Mouse (Mus musculus): Measurements from ENCODE around the gene Il15ra.

The Il15ra gene

DNA sequence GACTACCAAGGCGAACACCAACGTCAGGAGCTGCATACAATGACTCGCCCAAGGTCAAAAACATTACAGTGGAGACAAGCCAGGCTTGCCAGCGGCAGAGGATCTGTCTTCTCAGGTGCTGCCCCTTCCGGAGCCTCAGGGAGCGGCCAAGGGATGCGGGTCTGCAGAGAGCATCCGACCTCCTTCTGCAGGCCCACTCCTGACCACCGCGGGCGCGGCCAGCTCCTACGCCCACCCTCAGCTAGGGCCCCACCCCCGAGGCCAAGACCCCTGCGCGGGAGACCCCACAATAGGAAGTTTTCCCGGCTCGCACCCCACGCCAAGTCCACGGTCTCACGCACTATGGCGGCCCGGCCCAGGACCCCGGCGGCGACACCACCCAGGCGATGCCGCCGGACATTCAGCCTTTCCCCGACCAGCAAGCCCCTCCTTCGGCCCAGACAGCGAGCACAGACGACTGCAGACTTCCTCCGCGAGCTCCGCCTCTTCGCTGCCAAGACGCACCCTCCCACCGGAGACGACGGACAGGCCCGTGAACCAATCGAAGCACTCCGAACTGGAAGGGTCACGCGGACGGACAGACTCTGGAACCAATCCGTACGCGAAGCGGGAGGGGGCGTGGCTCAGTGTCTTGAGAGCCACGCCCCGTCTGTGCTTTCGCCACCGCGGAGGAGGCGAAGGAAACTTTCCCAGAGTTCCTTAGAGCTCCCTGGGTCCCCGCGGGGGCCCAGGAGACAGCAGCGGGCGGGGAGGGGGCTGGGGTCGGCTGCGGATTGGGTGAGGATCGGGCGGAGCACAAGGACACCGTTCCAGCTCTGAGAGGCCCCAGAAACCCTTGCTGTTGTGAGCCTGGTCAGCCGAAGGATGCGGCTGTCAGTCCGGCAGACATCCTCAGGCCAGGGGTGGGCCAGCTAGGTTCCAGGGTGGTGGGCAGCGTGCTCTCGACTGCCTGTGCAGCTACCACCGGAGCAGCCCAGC lies 72.3 kb downstream of the Il15ra start, which contains the start of the genes Fbh1 and Ankrd16:
Fbh1 (minus strand) TSS at position 492 of the 978 bp plus-strand sequence.
Ankrd16 (plus strand) TSS at position 786 of the 978 bp plus-strand sequence.
- peak; percentile 100 for DNase-seq (ENCODE audit: low spot score in 2 of 2)

DNA sequence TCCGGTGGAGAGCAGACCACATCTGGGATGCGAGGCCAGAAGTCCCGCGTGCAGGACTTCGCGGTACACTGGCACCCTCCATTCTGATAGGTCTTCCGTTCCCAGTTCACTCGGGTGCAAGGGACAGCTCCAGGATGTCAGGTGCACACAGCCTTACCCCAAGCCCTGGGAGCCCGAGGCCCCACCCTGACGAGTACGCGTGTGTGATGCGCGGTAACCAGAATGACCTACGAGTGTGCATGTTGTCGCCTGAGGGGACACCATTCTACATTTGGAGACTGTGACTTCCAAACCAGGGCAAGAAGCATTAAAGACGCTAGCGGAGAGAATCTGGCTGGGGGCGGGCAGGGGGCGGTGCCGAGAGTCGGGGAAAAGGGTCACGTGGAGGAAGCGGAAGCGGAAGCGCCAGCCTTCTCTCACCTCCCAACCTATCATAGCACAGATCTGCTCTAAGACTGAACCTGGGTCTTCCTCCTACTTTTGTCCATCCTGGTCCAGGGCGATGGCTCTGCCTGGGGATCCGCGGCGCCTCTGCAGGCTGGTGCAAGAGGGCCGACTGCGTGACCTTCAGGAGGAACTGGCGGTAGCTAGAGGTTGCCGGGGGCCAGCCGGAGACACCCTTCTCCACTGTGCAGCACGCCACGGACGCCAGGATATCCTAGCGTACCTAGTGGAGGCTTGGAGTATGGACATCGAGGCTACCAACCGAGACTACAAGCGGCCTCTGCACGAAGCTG lies 73.2 kb downstream of the Il15ra start:
- DNase-seq (ENCODE audit: low spot score in 2 of 2), result peak; percentile 80 to 83

Data from spleen, postnatal 36 days (tissue).